Mouse (Mus musculus) testis, adult 10 weeks (tissue): Measurements from ENCODE around the gene Vmn1r203. TPM values are rescaled to one million over a fixed set of nuclear protein-coding genes. Genes with fewer than 3 reads are reported as not detected.

ENCODE experiments used
- polyA plus RNA-seq: library from polyadenylated mRNA; stranded (reverse); fragments of 350-450 nt; fragmentation: Illumina TruSeq; extraction: RNeasy Lipid Tissue Mini Kit (QIAGEN cat#74804); gene quantifications from one replicate; pipeline ENCODE4 v1.2.3, GENCODE M21; 2014; ENCODE audit warnings: low read depth, low replicate concordance

The Vmn1r203 gene
- not detected for polyA plus RNA-seq

DNA sequence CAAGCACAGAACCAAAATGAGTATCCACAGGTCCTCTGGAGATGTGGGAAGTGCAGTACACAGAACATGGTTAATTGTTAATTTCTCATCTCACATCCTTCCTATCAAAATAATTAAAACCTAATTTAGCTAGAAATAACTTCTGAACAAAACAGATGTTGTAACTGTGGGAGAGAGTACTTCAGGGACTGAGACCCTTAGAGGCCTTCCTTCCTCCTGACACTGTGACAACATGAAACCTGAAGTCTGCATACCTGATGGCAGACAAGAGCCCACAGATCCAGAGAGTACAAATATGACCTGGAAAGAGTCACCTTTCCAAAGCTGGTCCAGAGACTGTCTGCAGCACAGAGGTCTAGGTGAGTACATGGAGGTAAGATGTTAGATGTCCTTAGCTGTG, at the start of gene Vmn1r203:
Vmn1r203 (plus strand) TSS at position 301 of the 400 bp plus-strand sequence.

DNA sequence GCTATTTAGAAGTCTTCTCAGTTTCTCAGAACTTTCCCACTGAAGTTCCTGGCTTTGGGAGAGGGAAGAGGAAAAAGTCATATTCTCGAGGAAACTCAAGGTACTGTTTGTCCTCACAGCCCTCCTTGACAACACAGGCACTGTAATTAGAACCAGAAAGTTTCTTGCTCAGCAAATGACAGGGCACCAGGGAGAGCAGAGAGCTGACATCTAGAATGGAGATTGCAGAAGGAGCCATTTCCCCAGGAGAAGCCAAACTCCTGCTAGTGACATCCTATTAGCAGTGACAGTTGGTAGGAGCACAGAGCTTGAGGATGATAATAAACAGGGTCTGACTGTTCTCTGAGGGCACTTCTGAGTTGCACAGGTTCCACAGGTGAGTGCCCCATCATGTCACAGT, 46.3 kb upstream of the Vmn1r203 start, which contains the start of gene Vmn1r201:
Vmn1r201 (plus strand) TSS at position 301 of the 400 bp plus-strand sequence.

DNA sequence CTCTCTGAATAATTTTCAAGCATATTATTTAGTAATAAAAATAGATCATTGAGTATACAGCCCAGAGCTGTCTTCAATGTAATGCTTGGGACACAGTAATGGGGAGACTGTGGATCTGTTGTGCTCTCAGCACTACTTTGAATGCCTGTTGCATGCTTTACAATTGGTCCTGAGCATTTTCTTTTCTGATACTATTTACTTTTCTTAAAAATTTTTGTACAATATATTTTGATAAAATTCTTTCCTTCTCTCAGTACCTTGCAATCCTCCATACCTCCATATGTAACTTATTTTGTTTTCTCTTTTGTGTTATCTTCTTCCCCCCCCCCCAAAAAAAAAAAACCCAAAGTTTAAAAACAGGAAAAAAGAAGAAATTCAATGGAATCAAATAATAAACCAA, 12.6 kb upstream of the Vmn1r203 start, which contains the start of gene Vmn1r202:
Vmn1r202 (minus strand) TSS at position 101 of the 400 bp plus-strand sequence.

DNA sequence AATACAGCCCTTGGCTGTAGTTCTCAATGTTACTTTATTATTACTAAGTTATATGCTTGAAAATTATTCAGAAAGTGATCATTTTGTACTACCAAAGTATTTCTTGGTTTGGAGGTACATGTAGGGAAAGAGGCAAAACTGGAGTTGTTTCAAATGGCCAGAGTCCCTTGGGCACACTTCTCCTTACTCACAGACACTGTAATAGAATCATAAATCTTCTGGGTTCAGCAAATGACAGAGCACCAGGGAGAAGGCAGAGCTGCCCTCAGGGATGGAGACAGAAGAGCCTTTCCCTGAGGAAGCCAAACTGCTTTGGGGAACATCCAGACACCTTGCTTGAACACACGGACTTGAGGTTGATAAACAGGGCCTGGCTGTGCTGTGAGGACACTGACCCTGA, 35.0 kb downstream of the Vmn1r203 start, which contains the start of gene Vmn1r204:
Vmn1r204 (plus strand) TSS at position 301 of the 400 bp plus-strand sequence.

Other genes with a start within 250 kb of the Vmn1r203 start
- gene Vmn1r195, start 247.6 kb upstream of the Vmn1r203 start, polyA plus RNA-seq, result not detected
- gene Vmn1r196, start 228.2 kb upstream of the Vmn1r203 start, polyA plus RNA-seq, result not detected
- gene Vmn1r197, start 193.5 kb upstream of the Vmn1r203 start, polyA plus RNA-seq, result not detected
- gene Vmn1r198, start 167.8 kb upstream of the Vmn1r203 start, polyA plus RNA-seq, result not detected
- not detected for gene Vmn1r199, start 138.3 kb upstream of the Vmn1r203 start, polyA plus RNA-seq
- gene Vmn1r200, start 127.7 kb upstream of the Vmn1r203 start, polyA plus RNA-seq, result not detected
- gene Vmn1r201, start 46.2 kb upstream of the Vmn1r203 start, polyA plus RNA-seq, result not detected
- gene Vmn1r202, start 12.7 kb upstream of the Vmn1r203 start, polyA plus RNA-seq, result not detected
- not detected for gene Vmn1r204, start 35.1 kb downstream of the Vmn1r203 start, polyA plus RNA-seq
- not detected for gene Vmn1r205, start 74.9 kb downstream of the Vmn1r203 start, polyA plus RNA-seq
- gene Vmn1r206, start 106.1 kb downstream of the Vmn1r203 start, polyA plus RNA-seq, result not detected
- gene Vmn1r207-ps, start 211.5 kb downstream of the Vmn1r203 start, polyA plus RNA-seq, result not detected